Mouse (Mus musculus): ENCODE results near the gene Cstb.

DNA sequence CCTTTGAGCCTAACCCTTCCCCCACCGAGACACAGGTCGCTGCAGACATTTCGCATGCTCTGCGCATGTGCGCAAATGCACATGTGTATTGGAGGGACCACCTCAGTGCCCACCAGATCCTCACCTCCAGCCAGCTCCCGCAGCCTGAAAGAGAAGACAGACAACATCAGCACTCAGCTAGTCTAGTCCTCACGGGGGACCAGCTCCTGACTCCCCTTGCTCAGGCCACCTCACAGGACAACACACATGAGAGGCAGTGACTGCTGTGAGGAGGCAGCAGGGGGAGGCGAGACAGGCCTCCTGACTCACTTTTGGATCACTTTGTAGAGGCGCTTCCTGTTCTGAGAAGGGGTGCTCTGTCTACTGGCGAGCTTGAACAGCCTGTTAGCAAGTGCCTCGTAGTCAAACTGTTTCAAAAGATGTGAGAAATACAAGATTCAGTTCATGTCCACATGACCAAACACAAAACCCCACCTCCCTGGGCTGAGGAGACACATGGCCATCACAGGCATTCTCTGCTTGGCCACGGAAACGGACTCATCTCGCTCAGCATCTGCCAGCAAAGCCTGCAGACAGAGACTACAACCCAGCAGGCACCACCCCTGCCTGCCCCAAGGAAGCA, 23.1 kb upstream of the Cstb start:
- TF ChIP-seq CTCF (IDR thresholded peaks at IDR 0.05; ENCODE audit: extremely low read depth, insufficient read depth, insufficient read length, insufficient replicate concordance), result no peak
- TF ChIP-seq POLR2A (IDR thresholded peaks at IDR 0.05; ENCODE audit: low read depth, low read length), result no peak
